Mouse (Mus musculus): ENCODE results near the gene Igf2r.

DNA sequence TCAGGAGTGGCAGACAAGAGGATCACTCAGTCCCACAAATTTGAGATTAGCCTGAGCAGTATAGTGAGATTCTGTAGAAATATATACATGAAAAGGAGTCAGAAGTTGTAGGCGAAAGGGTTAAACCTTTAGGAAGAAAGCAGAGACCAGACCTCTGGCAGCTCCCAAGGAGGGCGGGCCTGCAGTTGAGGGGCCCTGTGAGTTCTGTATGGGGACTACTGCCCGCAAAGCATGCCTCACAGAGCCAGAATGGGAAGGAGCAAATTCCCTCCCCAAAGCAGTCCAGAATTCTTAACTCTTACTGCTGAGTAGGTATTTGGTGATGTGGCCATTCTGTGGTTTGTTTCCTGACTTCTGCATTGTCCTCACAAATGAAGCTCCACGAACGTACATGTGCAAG, 11.6 kb upstream of the Igf2r start:
- TF ChIP-seq CTCF (IDR thresholded peaks at IDR 0.05; ENCODE audit: low read depth, low read length) (no peak), GATA1 (IDR thresholded peaks at IDR 0.05; ENCODE audit: borderline replicate concordance, low read length) (no peak), TAL1 (conservative IDR thresholded peaks at IDR 0.05; ENCODE audit: low read depth, low read length) (no peak), GATA2 (IDR thresholded peaks at IDR 0.05; ENCODE audit: borderline replicate concordance, low read depth, low read length) (no peak), POLR2AphosphoS5 (IDR thresholded peaks at IDR 0.05; ENCODE audit: insufficient replicate concordance, low read depth, low read length) (no peak)

Measured in G1E (cell line).